Mouse (Mus musculus) G1E (cell line): Measurements from ENCODE around the gene Eefsec.

ENCODE experiments used
- CTCF ChIP-seq: IDR thresholded peaks from 2 replicates; pipeline ENCODE4 v1.5.1; 2012; ENCODE audit warnings: low read depth, low read length, inconsistent platforms, mixed read lengths
- POLR2AphosphoS5 ChIP-seq: IDR thresholded peaks from 2 replicates; pipeline ENCODE4 v1.6.1; 2012; ENCODE audit warnings: low read depth, low read length, inconsistent platforms; ENCODE audit not compliant: insufficient replicate concordance
- TAL1 ChIP-seq: conservative IDR thresholded peaks from 2 replicates; pipeline ENCODE4 v1.6.1; 2012; ENCODE audit warnings: low read depth, low read length, inconsistent platforms, mixed read lengths

- no peak for TF ChIP-seq TAL1
- TF ChIP-seq CTCF = no peak
- TF ChIP-seq POLR2AphosphoS5 = no peak
Observed at GRCm38 (mm10) chr6:88301234-88301633, 145.1 kb downstream of the Eefsec start.
